Mouse (Mus musculus): ENCODE measurements around the gene Hacd2.

Hacd2 gene

DNA sequence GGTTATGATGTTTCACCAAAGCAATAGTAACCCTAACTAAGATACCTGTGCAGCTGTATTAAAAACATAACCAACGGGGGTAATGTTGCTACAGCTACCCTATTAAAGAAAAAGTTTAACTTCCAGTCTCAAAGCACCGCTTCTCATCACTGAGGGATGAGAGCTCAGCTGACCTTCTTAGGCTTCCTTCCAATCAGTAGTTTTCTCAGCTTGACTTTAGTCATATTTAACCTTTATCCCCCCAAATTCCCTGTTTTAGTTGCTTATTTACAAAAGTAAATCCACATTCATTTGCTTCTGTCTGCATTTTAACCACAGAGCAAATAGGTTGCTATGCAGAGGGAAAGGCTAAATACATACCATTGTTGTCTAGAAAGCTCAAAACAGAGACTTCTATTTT, 17.5 kb upstream of the Hacd2 start:
- ATAC-seq (ENCODE audit: insufficient number of reproducible peaks, low FRiP score, low TSS enrichment): no peak

DNA sequence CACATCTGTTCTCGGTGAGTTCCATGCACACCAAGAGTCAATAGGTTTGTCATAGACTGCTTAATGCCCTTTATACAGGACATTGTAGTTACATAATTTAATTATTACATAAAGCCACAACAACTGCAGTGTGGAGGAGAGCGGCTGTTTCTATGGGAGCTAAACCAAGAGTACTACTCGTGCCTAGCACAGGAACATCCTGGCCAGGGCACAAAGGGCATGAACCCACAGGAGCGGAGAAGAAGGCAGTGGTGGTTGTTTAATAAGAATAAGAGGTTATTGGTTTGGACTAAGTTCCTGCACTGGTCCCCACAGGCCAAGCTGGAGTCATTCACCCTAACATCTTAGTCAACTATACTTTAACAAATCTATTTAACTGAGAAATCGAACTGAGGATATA, 16.0 kb upstream of the Hacd2 start:
- ATAC-seq (ENCODE audit: insufficient number of reproducible peaks, low FRiP score, low TSS enrichment): no peak

GRCm38 (mm10) chr16:35007361-35007760, 14.9 kb upstream of the Hacd2 start:
- ATAC-seq (ENCODE audit: insufficient number of reproducible peaks, low FRiP score, low TSS enrichment): no peak

- ATAC-seq (ENCODE audit: insufficient number of reproducible peaks, low FRiP score, low TSS enrichment): no peak
Observed at GRCm38 (mm10) chr16:35008447-35008846, 13.8 kb upstream of the Hacd2 start.

DNA sequence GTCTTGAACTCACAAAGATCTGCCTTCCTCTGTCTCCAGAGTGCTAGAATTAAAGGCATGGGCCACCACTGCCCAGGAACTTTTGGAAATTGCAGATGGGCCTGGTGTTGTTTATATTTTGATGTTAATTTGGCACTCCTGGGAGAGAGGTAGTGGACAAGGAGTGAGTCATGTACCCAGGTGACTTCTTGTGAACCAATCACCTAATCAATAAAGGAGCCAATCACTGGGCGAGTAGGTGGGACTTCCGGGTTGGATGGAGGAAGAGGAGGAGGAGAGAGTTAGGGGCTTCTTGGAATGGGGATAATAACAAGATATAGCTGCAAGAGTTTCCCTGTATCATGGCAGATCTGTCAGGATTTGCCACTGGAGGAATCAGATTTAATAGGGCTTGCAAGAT, 8.7 kb upstream of the Hacd2 start:
- no peak for ATAC-seq (ENCODE audit: insufficient number of reproducible peaks, low FRiP score, low TSS enrichment)

DNA sequence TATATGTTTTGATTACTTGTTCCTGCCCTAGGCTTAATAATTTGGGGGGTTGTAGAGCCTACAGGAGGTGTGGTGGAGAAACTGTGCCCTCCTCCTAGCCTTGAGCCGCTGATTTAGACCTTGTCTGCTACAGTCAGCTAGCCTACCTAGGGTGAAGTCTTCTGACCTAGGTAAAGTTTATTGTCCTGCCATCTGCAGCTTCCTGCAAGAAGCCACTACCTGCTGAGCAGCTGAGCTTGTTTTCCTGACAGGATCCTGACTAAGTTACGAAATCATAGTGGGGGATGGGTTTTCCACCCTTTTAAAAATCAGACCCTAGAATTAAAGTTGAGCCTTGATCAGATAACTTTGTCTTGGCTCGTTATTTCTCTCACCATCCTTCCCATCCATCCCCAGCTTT, 5.7 kb upstream of the Hacd2 start:
- ATAC-seq (ENCODE audit: insufficient number of reproducible peaks, low FRiP score, low TSS enrichment): no peak

DNA sequence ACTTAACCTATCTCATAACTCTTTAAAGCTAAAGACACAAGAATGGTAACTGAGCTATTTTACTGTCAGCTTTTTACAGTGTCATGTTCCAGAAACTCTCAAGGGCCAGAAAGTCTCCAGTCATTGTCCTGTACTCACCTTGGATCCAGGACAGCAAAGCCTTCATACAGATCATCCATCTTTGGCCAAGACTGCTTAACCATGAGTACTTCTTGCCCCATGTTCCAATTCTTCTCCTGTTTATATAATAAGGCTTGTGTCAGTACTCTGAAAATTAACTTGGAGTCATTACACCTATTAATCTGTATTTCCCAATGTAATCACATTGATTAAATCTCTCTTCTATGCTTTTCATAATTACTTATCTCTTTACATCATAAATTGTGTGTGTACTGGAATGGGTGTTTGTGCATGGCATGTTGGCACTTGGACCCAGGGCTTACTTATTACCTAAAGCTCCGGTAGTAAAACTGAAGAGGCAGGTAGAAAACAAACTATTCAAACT, 3.7 kb upstream of the Hacd2 start:
- ATAC-seq (ENCODE audit: insufficient number of reproducible peaks, low FRiP score, low TSS enrichment): no peak

DNA sequence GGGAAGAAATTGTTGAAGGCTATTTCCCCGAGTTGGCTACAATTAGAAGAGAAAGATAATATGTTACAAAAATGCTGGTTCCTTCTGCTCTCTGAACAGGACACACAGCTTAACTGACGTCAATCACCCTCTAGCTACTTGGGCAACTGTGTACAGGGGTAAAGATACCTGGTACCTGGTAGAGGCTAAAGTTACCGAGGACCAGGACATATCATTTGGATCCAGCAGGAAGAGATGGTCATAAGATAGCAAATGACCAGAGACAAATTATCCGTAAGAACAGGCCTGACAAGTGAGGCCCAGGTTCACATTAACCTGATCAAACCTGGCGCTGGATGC, 356 bp upstream of the Hacd2 start:
- no peak for ATAC-seq (ENCODE audit: insufficient number of reproducible peaks, low FRiP score, low TSS enrichment)

GRCm38 (mm10) chr16:35023138-35023735, 1.0 kb downstream of the Hacd2 start:
- ATAC-seq (ENCODE audit: insufficient number of reproducible peaks, low FRiP score, low TSS enrichment): no peak

DNA sequence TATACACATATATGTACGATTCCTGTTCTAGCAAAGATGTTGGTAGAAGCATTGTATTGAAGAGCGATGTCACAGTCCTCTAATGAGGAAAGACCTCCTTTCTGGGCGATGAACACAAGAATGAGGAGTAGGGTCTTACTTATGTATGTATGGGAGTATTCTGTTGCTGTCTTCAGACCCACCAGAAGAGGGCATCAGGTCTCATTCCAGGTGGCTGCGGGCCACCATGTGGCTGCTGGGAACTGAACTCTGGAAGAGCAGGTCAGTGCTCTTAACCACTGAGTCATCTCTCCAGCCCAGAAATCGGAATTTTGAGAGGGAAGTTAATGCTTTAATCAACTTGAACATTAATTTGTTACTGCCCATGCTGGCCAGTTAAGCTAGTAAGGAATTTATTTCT, 2.1 kb downstream of the Hacd2 start:
- ATAC-seq (ENCODE audit: insufficient number of reproducible peaks, low FRiP score, low TSS enrichment): no peak

- no peak for ATAC-seq (ENCODE audit: insufficient number of reproducible peaks, low FRiP score, low TSS enrichment)
Observed at GRCm38 (mm10) chr16:35025347-35025746, 3.1 kb downstream of the Hacd2 start.

- no peak for ATAC-seq (ENCODE audit: insufficient number of reproducible peaks, low FRiP score, low TSS enrichment)
Observed at GRCm38 (mm10) chr16:35033241-35033640, 11.0 kb downstream of the Hacd2 start.

DNA sequence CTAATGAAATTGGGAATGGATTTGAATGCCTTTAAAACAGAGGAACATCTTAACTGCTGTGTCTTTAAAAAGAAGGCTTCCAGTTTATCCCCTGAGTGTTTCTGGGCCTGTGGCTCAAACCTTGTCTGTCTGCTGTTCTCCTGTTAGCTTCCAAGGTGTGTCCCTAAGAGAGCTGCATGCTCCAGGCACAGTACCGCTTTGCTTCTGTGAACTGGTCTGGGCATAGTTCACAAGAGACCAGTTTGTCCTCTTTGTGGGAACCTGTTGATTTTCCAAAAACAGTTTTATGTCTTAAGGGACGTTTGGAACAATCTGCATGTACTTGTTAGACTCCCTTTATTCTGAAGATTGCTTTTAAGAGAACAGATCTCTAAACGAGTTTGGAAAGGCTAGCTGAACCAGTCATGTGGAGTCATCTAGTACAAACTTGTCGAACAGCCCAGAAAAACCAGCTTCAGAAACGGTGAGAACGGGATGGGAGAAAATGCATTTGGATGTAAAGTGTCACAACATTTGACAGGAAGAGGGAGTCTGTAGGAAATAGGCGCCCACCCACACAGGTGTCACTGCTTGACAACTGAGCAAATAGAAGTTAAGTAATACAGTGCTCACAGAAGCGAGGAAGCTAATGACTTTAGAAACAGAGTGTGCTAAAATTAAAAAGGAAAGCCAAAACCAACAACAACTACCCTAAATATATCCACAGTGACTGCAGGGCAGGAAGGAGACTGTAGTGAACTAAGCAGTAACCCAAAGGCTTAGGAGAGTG, 11.8 kb downstream of the Hacd2 start:
- ATAC-seq (ENCODE audit: insufficient number of reproducible peaks, low FRiP score, low TSS enrichment): no peak

DNA sequence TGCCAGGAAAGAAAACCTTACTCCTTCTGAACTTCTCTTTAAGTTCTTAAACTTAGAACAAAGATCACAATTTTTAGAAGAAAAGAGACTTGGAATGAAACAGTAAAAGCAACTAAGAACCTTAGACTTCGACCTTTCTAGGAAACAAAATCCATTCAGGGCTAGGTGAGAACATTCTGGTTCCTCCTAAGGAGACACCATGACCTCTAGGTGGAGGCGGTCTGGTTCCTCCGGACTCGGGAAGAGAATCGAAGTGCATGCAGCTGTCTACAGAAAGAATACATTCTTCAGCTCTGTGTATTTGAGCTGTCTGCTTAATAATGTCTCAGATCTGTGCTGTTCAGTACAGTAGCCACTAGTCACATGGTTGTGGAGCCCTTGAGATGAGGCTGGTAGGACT, 12.7 kb downstream of the Hacd2 start:
- no peak for ATAC-seq (ENCODE audit: insufficient number of reproducible peaks, low FRiP score, low TSS enrichment)

- ATAC-seq (ENCODE audit: insufficient number of reproducible peaks, low FRiP score, low TSS enrichment): no peak
Observed at GRCm38 (mm10) chr16:35036754-35037153, 14.5 kb downstream of the Hacd2 start.

GRCm38 (mm10) chr16:35038343-35039057, 16.3 kb downstream of the Hacd2 start:
- no peak for ATAC-seq (ENCODE audit: insufficient number of reproducible peaks, low FRiP score, low TSS enrichment)

GRCm38 (mm10) chr16:35040154-35040553, 17.9 kb downstream of the Hacd2 start:
- no peak for ATAC-seq (ENCODE audit: insufficient number of reproducible peaks, low FRiP score, low TSS enrichment)

DNA sequence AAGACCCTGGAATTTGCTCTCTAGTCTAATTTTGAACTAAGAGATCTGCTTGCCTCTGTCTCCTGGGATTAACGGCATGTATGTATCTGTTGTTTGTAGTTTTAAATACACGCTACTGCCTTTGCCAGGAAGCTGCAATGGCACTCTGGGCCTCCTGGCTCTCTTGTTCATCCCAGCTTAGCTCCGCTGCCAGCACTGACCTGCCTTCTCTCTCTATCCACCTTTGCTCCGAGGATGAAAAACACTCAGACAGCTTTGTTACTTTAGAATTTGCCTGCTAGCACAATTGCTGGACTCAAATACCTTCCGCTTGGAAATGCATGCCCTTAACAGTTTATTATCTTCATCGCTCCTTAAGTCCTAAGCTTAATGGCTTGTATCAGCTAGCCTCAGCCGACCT, 18.8 kb downstream of the Hacd2 start:
- no peak for ATAC-seq (ENCODE audit: insufficient number of reproducible peaks, low FRiP score, low TSS enrichment)

DNA sequence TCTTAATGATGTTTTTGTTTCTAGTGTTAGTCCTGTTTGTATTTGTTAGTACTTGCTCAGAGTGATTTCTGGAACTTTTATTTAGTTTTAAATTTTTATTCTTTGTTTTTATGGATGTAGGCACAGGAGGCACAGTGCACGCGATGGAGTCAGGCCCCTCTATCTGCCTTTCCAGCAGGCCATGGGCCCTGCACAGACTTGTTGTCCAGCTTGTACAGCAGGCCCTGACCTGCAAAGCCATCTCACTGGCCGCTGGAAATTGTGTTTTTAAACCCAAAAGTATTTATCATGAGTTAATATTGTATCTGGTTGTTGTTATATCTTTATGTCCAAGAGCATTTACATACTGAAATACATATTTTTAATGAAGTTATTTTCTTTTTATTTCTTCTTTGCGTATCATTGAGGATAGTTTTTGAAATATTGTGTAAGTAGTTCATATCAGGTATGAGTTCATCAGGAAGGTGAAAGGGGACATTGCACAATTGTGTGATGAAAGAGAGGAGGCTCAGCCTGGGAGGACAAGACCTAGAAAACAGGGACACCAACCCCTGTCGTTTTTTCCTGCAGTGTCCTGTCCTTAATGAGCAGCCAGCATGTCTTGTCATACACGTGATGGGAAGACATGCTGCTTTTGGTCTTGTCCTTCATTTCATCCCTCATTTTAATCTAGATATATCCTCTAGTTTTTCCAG, 24.0 kb downstream of the Hacd2 start:
- ATAC-seq (ENCODE audit: insufficient number of reproducible peaks, low FRiP score, low TSS enrichment): no peak

DNA sequence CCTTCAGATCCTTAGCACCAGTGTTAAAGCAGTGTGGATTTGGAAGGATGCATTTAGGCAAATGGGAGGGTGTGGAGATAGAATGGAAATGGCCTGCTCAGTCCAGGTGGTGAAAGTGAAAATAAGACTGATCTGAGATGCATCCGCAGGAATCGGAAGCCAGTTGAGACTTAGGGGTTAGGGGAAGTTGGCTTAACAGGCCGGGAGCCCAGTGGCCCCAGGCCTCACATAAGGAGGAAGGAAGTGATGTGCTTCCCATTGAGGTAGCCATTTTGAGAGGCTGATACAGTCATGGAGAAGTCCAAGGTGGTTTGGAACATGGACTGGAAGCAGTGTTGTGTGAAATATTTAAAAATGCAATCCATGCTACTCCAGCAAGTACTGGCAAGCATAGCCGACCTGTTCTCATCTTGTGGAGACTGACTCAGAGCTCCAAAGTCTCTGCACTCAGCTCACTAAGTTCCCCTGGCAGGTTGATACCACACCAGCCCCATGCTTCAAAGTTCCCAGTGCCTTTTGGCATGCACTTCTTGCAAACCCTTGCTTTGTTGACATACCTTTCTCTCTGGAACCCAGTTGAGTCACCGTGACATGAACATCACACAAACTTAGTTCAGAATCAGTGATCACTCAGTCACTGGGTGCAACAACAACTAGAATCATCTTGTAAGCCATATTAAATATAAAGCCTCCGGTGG, 25.2 kb downstream of the Hacd2 start:
- no peak for ATAC-seq (ENCODE audit: insufficient number of reproducible peaks, low FRiP score, low TSS enrichment)
